Mouse (Mus musculus) forebrain, postnatal 0 days (tissue): Measurements from ENCODE around the gene Aqp6. TPM values are rescaled to one million over a fixed set of nuclear protein-coding genes. Genes with fewer than 3 reads are reported as not detected.

Source experiments
- ATAC-seq: fragments of 200-750 bp; cut with Nextera tagmentation; 2 replicates; pipeline ENCODE4 v1.8.0; 2017; ENCODE audit warnings: mild to moderate bottlenecking, moderate library complexity
- DNase-seq: peaks from one replicate; pipeline ENCODE4 v3.0.0-alpha.2; 2015
- H3K27ac ChIP-seq: fragments of 300-500 bp; sonication (generic); 2 replicates; pipeline ENCODE4 v1.5.1; 2014; ENCODE audit warnings: low read depth, mild to moderate bottlenecking, antibody characterized with exemption, low read length, moderate library complexity, mixed read lengths
- H3K27me3 ChIP-seq: fragments of 300-500 bp; sonication (generic); 2 replicates; pipeline ENCODE4 v1.6.1; 2014; ENCODE audit warnings: mild to moderate bottlenecking, low read length, mixed read lengths; ENCODE audit not compliant: insufficient read depth
- H3K36me3 ChIP-seq: fragments of 300-500 bp; sonication (generic); 2 replicates; pipeline ENCODE4 v1.6.1; 2014; ENCODE audit warnings: mild to moderate bottlenecking, moderate library complexity; ENCODE audit not compliant: insufficient read depth
- H3K4me1 ChIP-seq: fragments of 300-500 bp; sonication (generic); 2 replicates; pipeline ENCODE4 v1.6.1; 2014; ENCODE audit warnings: antibody characterized with exemption; ENCODE audit not compliant: insufficient read depth
- H3K4me2 ChIP-seq: fragments of 300-500 bp; sonication (generic); 2 replicates; pipeline ENCODE4 v1.6.1; 2014; ENCODE audit warnings: low read depth, mild to moderate bottlenecking, moderate library complexity
- H3K4me3 ChIP-seq: fragments of 300-500 bp; sonication (generic); 2 replicates; pipeline ENCODE4 v1.5.1; 2014; ENCODE audit warnings: low read depth, low read length, mixed read lengths
- H3K9ac ChIP-seq: fragments of 300-500 bp; sonication (generic); 2 replicates; pipeline ENCODE4 v1.6.1; 2014; ENCODE audit warnings: mild to moderate bottlenecking
- H3K9me3 ChIP-seq: fragments of 300-500 bp; sonication (generic); 2 replicates; pipeline ENCODE4 v1.6.1; 2016; ENCODE audit warnings: low read length
- CTCF ChIP-seq: sonication (generic); IDR thresholded peaks from 2 replicates; pipeline ENCODE4 v1.5.1; 2016; ENCODE audit warnings: antibody characterized with exemption, control low read depth, low read depth
- WGBS: fragments of 180-500 bp; shearing (Covaris S2); extraction: QIAGEN DNeasy Blood & Tissue Kit; methylation state at CpG from one replicate; pipeline ENCODE4 v1.1.7; 2014; 5-methylcytosine and 5-hydroxymethylcytosine counted together
- polyA plus RNA-seq: library from polyadenylated mRNA; unstranded; fragments of >200 nt; fragmentation: Nextera tagmentation; extraction: Ambion mirVana; gene quantifications from 2 replicates; pipeline ENCODE4 v1.2.1, GENCODE M21; 2015
- total RNA-seq: library from RNA; depleted of rRNA; stranded (reverse); fragments of >200 nt; gene quantifications from 2 replicates; pipeline ENCODE4 v1.2.3, GENCODE M21; 2014; rRNA removed

The Aqp6 gene
- total and polyA plus RNA-seq, 2 experiments from 2014 or later: not detected

- TF ChIP-seq CTCF: no peak
- 0 out of 2 replicates have a peak overlapping the region, but pooled peaks have one; percentile 49 for H3K9ac ChIP-seq
- ATAC-seq: peak; percentile 32
- H3K9me3 ChIP-seq: no peaks in the 10 kb centered on the region
- H3K36me3 ChIP-seq: no peaks in the 10 kb centered on the region
- DNase-seq: no peak
- H3K4me3 ChIP-seq: peak overlapping the region; percentile 63
- no peak overlapping the region for H3K27ac ChIP-seq
- 0 out of 2 replicates have a peak, but pooled peaks cover 9% of the 10 kb centered on the region for H3K27me3 ChIP-seq
- H3K4me1 ChIP-seq: peaks cover 12% of the 10 kb centered on the region; the same call in 1 of the 2 replicates
- peak overlapping the region; percentile 84 for H3K4me2 ChIP-seq
- whole genome bisulfite sequencing: 69% methylated on average over 10 of the region's 10 CpGs
Measured at GRCm38 (mm10) chr15:99651984-99652872, 51.0 kb downstream of the Aqp6 start.

- H3K4me2 ChIP-seq: peak overlapping the region; percentile 37; the same call in 1 of the 2 replicates
- H3K9ac ChIP-seq: no peak overlapping the region
- TF ChIP-seq CTCF: peak; percentile 46
- 9% methylated on average over 8 of the region's 8 CpGs for WGBS
- peak overlapping the region; percentile 21 for H3K4me3 ChIP-seq
- no peaks in the 10 kb centered on the region for H3K9me3 ChIP-seq
- DNase-seq (no peak), ATAC-seq (no peak)
- H3K36me3 ChIP-seq: no peaks in the 10 kb centered on the region
- 0 out of 2 replicates have a peak, but pooled peaks cover 9% of the 10 kb centered on the region for H3K27me3 ChIP-seq
- no peak overlapping the region for H3K27ac ChIP-seq
- peaks cover 6% of the 10 kb centered on the region; the same call in 1 of the 2 replicates for H3K4me1 ChIP-seq
Measured at GRCm38 (mm10) chr15:99653291-99653690, 52.1 kb downstream of the Aqp6 start.

- Histone ChIP-seq H3K27ac (no peak overlapping the region), H3K27me3 (0 out of 2 replicates have a peak, but pooled peaks cover 9% of the 10 kb centered on the region), H3K9me3 (no peaks in the 10 kb centered on the region), H3K4me2 (peak overlapping the region; percentile 37; the same call in 1 of the 2 replicates), H3K36me3 (no peaks in the 10 kb centered on the region), H3K4me1 (peaks cover 3% of the 10 kb centered on the region; the same call in 1 of the 2 replicates), H3K9ac (no peak overlapping the region; the same call in 1 of the 2 replicates), H3K4me3 (peak overlapping the region; percentile 21)
- TF ChIP-seq CTCF: no peak
- no peak for DNase-seq
- ATAC-seq: no peak
- WGBS: 7% methylated on average over 21 of the region's 21 CpGs
Measured at GRCm38 (mm10) chr15:99653876-99654275, 52.7 kb downstream of the Aqp6 start.

Other genes with a start within 250 kb of the Aqp6 start
- gene Fmnl3, start 230.9 kb upstream of the Aqp6 start, total RNA-seq: 11.2 and 14.2 TPM in 2 replicates
- gene Fmnl3, start 230.9 kb upstream of the Aqp6 start, polyA plus RNA-seq: 7.3 and 8.6 TPM in 2 replicates
- 203 and 234 TPM in 2 replicates for gene Tmbim6, start 208.5 kb upstream of the Aqp6 start, total RNA-seq
- gene Tmbim6, start 208.5 kb upstream of the Aqp6 start, polyA plus RNA-seq: 269 and 312 TPM in 2 replicates
- 12.3 and 17.6 TPM in 2 replicates for gene Nckap5l, start 143.7 kb upstream of the Aqp6 start, total RNA-seq
- gene Nckap5l, start 143.7 kb upstream of the Aqp6 start, polyA plus RNA-seq: 7.9 and 10.3 TPM in 2 replicates
- gene Bcdin3d, start 126.7 kb upstream of the Aqp6 start, total RNA-seq: 12.1 and 17.5 TPM in 2 replicates
- 12.8 and 15.7 TPM in 2 replicates for gene Bcdin3d, start 126.7 kb upstream of the Aqp6 start, polyA plus RNA-seq
- 19.2 and 25.6 TPM in 2 replicates for gene Faim2, start 73.2 kb upstream of the Aqp6 start, total RNA-seq
- gene Faim2, start 73.2 kb upstream of the Aqp6 start, polyA plus RNA-seq: 44.6 and 57.4 TPM in 2 replicates
- gene Aqp2, start 22.3 kb upstream of the Aqp6 start, total RNA-seq: not detected in 2 replicates
- gene Aqp2, start 22.3 kb upstream of the Aqp6 start, polyA plus RNA-seq: not detected in 2 replicates
- 0.46 and 0.76 TPM in 2 replicates for gene Aqp5, start 10.6 kb upstream of the Aqp6 start, total RNA-seq
- gene Aqp5, start 10.6 kb upstream of the Aqp6 start, polyA plus RNA-seq: 0.59 and 0.64 TPM in 2 replicates
- 27.5 and 39.7 TPM in 2 replicates for gene Racgap1, start 50.3 kb downstream of the Aqp6 start, total RNA-seq
- 31.7 and 34.2 TPM in 2 replicates for gene Racgap1, start 50.3 kb downstream of the Aqp6 start, polyA plus RNA-seq
- gene Asic1, start 69.0 kb downstream of the Aqp6 start, total RNA-seq: 81.9 and 99.1 TPM in 2 replicates
- 24.7 and 28.1 TPM in 2 replicates for gene Asic1, start 69.0 kb downstream of the Aqp6 start, polyA plus RNA-seq
- 89.7 and 90.1 TPM in 2 replicates for gene Smarcd1, start 100.7 kb downstream of the Aqp6 start, total RNA-seq
- gene Smarcd1, start 100.7 kb downstream of the Aqp6 start, polyA plus RNA-seq: 93.6 and 107 TPM in 2 replicates
- not detected in 2 replicates for gene Gm17349, start 104.1 kb downstream of the Aqp6 start, total RNA-seq
- gene Gm17349, start 104.1 kb downstream of the Aqp6 start, polyA plus RNA-seq: not detected in 2 replicates
- 6.0 and 6.1 TPM in 2 replicates for gene Gpd1, start 116.1 kb downstream of the Aqp6 start, total RNA-seq
- 3.9 and 4.3 TPM in 2 replicates for gene Gpd1, start 116.1 kb downstream of the Aqp6 start, polyA plus RNA-seq
- 69.0 and 86.2 TPM in 2 replicates for gene Cox14, start 124.2 kb downstream of the Aqp6 start, total RNA-seq
- 177 and 209 TPM in 2 replicates for gene Cox14, start 124.2 kb downstream of the Aqp6 start, polyA plus RNA-seq
- gene Cers5, start 171.5 kb downstream of the Aqp6 start, total RNA-seq: 95.7 and 99.2 TPM in 2 replicates
- gene Cers5, start 171.5 kb downstream of the Aqp6 start, polyA plus RNA-seq: 69.5 and 76.8 TPM in 2 replicates